Mouse (Mus musculus) hindbrain, embryonic 13.5 days (tissue): ENCODE data around the gene Hpcal1. TPM values are rescaled to one million over a fixed set of nuclear protein-coding genes. Genes with fewer than 3 reads are reported as not detected.

Experiments
- ATAC-seq: fragments of 200-750 bp; cut with Nextera tagmentation; 2 replicates; pipeline ENCODE4 v1.8.0; 2017; ENCODE audit warnings: moderate TSS enrichment; ENCODE audit not compliant: low FRiP score
- H3K27ac ChIP-seq: fragments of 300-500 bp; sonication (generic); 2 replicates; pipeline ENCODE4 v1.5.1; 2015; ENCODE audit warnings: inconsistent platforms, mild to moderate bottlenecking, moderate library complexity
- H3K27me3 ChIP-seq: fragments of 300-500 bp; sonication (generic); 2 replicates; pipeline ENCODE4 v1.6.1; 2015; ENCODE audit warnings: mild to moderate bottlenecking, inconsistent platforms
- H3K36me3 ChIP-seq: fragments of 300-500 bp; sonication (generic); 2 replicates; pipeline ENCODE4 v1.6.1; 2015; ENCODE audit warnings: mild to moderate bottlenecking, inconsistent platforms
- H3K4me1 ChIP-seq: fragments of 300-500 bp; sonication (generic); replicated peaks from 2 replicates; pipeline ENCODE4 v1.6.1; 2015; ENCODE audit warnings: inconsistent platforms
- H3K4me2 ChIP-seq: fragments of 300-500 bp; sonication (generic); 2 replicates; pipeline ENCODE4 v1.6.1; 2015; ENCODE audit warnings: inconsistent platforms, mild to moderate bottlenecking, moderate library complexity
- H3K4me3 ChIP-seq: fragments of 300-500 bp; sonication (generic); 2 replicates; pipeline ENCODE4 v1.5.1; 2015; ENCODE audit warnings: mild to moderate bottlenecking, inconsistent platforms
- H3K9ac ChIP-seq: fragments of 300-500 bp; sonication (generic); 2 replicates; pipeline ENCODE4 v1.6.1; 2015; ENCODE audit warnings: mild to moderate bottlenecking, inconsistent platforms
- H3K9me3 ChIP-seq: fragments of 300-500 bp; sonication (generic); 2 replicates; pipeline ENCODE4 v1.6.1; 2016; ENCODE audit warnings: inconsistent platforms
- WGBS: fragments of 180-500 bp; shearing (Covaris S2); methylation state at CpG from one replicate; pipeline ENCODE4 v1.1.7; 2015; 5-methylcytosine and 5-hydroxymethylcytosine counted together
- polyA plus RNA-seq: library from polyadenylated mRNA; unstranded; fragments of >200 nt; fragmentation: Nextera tagmentation; extraction: Ambion mirVana; gene quantifications from 2 replicates; pipeline ENCODE4 v1.2.1, GENCODE M21; 2015

The Hpcal1 gene
- polyA plus RNA-seq, 1 experiment from 2014 or later, result 79.9 TPM

GRCm38 (mm10) chr12:17703866-17704265, 13.2 kb downstream of the Hpcal1 start:
- Histone ChIP-seq H3K27ac (no peak overlapping the region), H3K4me1 (peaks cover 35% of the 10 kb centered on the region), H3K4me2 (no peak overlapping the region), H3K36me3 (no peaks in the 10 kb centered on the region), H3K9me3 (no peaks in the 10 kb centered on the region), H3K9ac (no peak overlapping the region), H3K4me3 (no peak overlapping the region), H3K27me3 (no peaks in the 10 kb centered on the region)
- 97% methylated on average over 3 of the region's 3 CpGs for WGBS
- ATAC-seq, result no peak

GRCm38 (mm10) chr12:17707472-17707871, 16.8 kb downstream of the Hpcal1 start:
- Histone ChIP-seq H3K9me3 (no peaks in the 10 kb centered on the region), H3K27me3 (no peaks in the 10 kb centered on the region), H3K4me2 (no peak overlapping the region), H3K9ac (no peak overlapping the region), H3K36me3 (no peaks in the 10 kb centered on the region), H3K27ac (no peak overlapping the region), H3K4me1 (peaks cover 35% of the 10 kb centered on the region), H3K4me3 (no peak overlapping the region)
- ATAC-seq, result no peak

DNA sequence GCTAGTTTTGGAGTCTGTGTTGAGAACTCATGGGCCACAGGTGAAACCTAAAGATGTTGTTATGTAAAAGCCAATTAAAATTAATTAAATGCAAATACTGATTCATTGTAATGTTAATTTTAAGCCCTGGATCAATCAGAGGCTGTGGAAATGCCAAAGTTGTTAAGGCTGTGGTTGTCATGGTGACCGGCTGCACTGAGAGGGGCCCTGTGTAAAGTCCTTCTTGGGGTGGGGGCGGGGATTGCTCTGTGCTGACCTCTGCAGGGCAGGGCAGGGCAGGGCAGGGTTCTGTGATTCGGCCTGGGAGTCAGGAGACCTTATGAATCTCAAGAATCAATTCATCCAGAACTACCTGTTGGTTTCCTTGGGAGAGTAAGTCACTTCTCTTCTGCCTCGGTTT, 18.8 kb downstream of the Hpcal1 start:
- Histone ChIP-seq H3K4me3 (no peak overlapping the region), H3K9ac (no peak overlapping the region), H3K36me3 (no peaks in the 10 kb centered on the region), H3K9me3 (no peaks in the 10 kb centered on the region), H3K27me3 (no peaks in the 10 kb centered on the region), H3K4me1 (peaks cover 41% of the 10 kb centered on the region), H3K4me2 (no peak overlapping the region), H3K27ac (no peak overlapping the region)
- ATAC-seq, result no peak
- WGBS, result 17% methylated on average over 4 of the region's 4 CpGs

GRCm38 (mm10) chr12:17709926-17710746, 19.5 kb downstream of the Hpcal1 start:
- no peak overlapping the region for H3K4me2 ChIP-seq
- no peaks in the 10 kb centered on the region for H3K27me3 ChIP-seq
- H3K4me1 ChIP-seq, result peaks cover 41% of the 10 kb centered on the region
- H3K9me3 ChIP-seq, result no peaks in the 10 kb centered on the region
- ATAC-seq, result peak; percentile 23; the same call in 1 of the 2 replicates
- H3K27ac ChIP-seq, result 0 out of 2 replicates have a peak overlapping the region, but pooled peaks have one; percentile 55
- H3K4me3 ChIP-seq, result no peak overlapping the region
- H3K9ac ChIP-seq, result no peak overlapping the region
- WGBS, result 77% methylated on average over 17 of the region's 17 CpGs
- no peaks in the 10 kb centered on the region for H3K36me3 ChIP-seq

DNA sequence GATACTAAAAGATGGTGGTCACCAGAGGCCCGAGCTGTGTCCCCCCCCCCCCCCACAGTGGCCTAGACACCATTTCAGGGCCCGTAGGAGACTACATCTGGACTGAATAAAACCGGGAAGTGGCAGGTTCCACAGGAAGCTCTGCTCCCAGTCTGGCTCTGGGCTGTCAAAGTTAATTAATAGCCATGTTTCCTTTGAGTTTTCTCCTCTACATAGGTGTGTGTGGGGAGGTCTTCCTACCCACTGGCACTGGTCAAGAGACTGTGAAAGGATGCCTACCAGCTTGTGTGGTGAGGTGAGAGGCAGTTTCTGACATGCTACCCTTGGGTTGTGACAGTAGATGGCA, 20.1 kb downstream of the Hpcal1 start:
- Histone ChIP-seq H3K9me3 (no peaks in the 10 kb centered on the region), H3K4me3 (no peak overlapping the region), H3K4me1 (peaks cover 41% of the 10 kb centered on the region), H3K36me3 (no peaks in the 10 kb centered on the region), H3K27ac (no peak overlapping the region), H3K27me3 (no peaks in the 10 kb centered on the region), H3K4me2 (no peak overlapping the region), H3K9ac (no peak overlapping the region)
- 57% methylated on average over 3 of the region's 3 CpGs for WGBS
- ATAC-seq, result no peak; the same call in 1 of the 2 replicates

- H3K27ac ChIP-seq, result no peak overlapping the region
- H3K4me3 ChIP-seq, result no peak overlapping the region
- H3K27me3 ChIP-seq, result no peaks in the 10 kb centered on the region
- no peak overlapping the region for H3K4me2 ChIP-seq
- no peaks in the 10 kb centered on the region for H3K9me3 ChIP-seq
- 79% methylated on average over 6 of the region's 6 CpGs for WGBS
- no peaks in the 10 kb centered on the region for H3K36me3 ChIP-seq
- H3K9ac ChIP-seq, result no peak overlapping the region
- peaks cover 41% of the 10 kb centered on the region for H3K4me1 ChIP-seq
- ATAC-seq, result no peak
These were observed 21.2 kb downstream of the Hpcal1 start for GRCm38 (mm10) chr12:17711731-17712388.

- ATAC-seq, result no peak
- H3K27me3 ChIP-seq, result no peaks in the 10 kb centered on the region
- no peak overlapping the region for H3K27ac ChIP-seq
- 35% methylated on average over 1 of the region's 1 CpGs for WGBS
- no peaks in the 10 kb centered on the region for H3K9me3 ChIP-seq
- H3K4me3 ChIP-seq, result no peak overlapping the region
- H3K4me2 ChIP-seq, result no peak overlapping the region
- no peak overlapping the region for H3K9ac ChIP-seq
- peaks cover 41% of the 10 kb centered on the region for H3K4me1 ChIP-seq
- H3K36me3 ChIP-seq, result no peaks in the 10 kb centered on the region
These were observed 21.9 kb downstream of the Hpcal1 start for GRCm38 (mm10) chr12:17712571-17712970.

DNA sequence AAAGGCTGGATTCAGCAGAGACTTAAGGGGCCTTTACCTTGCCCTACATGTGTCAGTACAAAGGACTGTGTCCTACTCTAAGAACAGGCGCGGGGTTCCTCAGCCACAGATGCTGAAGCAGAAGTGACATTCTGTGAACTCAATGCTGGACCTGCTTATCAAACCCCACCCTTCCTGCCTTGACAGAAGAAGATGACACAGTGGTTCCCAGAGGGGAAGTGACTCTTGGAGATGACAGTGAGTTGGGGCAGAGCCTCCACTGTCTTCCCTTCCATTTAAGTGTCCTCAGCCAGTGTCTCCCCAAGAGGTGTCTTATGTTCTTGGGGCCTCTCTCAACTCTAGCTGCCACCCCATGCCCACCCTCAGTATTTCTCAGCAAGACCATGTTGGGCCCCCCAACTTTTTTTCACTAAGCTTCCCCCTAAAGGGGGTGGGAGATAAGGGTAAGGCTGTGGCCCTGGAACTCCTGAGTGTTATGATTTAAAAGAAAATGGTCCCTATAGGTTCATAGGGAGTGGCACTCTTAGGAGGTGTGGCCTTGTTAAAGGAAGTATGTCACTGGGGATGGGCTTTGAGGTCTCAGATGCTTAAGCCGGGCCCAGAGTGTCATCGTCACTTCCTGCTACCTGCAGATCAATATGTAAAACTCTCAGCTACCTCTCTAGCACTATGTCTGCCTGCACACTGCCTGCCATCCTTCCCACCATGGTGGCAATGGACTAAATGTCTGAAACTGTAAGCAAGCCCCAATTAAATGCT, 25.2 kb downstream of the Hpcal1 start:
- no peak for ATAC-seq
- H3K4me1 ChIP-seq, result peaks cover 19% of the 10 kb centered on the region; the same call in 1 of the 2 replicates
- H3K36me3 ChIP-seq, result no peaks in the 10 kb centered on the region
- no peak overlapping the region for H3K27ac ChIP-seq
- H3K9ac ChIP-seq, result no peak overlapping the region
- no peak overlapping the region for H3K4me2 ChIP-seq
- WGBS, result 93% methylated on average over 4 of the region's 4 CpGs
- H3K27me3 ChIP-seq, result no peaks in the 10 kb centered on the region
- H3K4me3 ChIP-seq, result no peak overlapping the region
- no peaks in the 10 kb centered on the region for H3K9me3 ChIP-seq

- no peak overlapping the region for H3K4me2 ChIP-seq
- WGBS, result 100% methylated on average over 1 of the region's 1 CpGs
- no peaks in the 10 kb centered on the region for H3K9me3 ChIP-seq
- no peaks in the 10 kb centered on the region for H3K36me3 ChIP-seq
- no peak overlapping the region for H3K27ac ChIP-seq
- ATAC-seq, result no peak
- no peaks in the 10 kb centered on the region for H3K27me3 ChIP-seq
- no peak overlapping the region for H3K4me3 ChIP-seq
- H3K4me1 ChIP-seq, result peaks cover 9% of the 10 kb centered on the region; the same call in 1 of the 2 replicates
- H3K9ac ChIP-seq, result no peak overlapping the region
These were observed 26.6 kb downstream of the Hpcal1 start for GRCm38 (mm10) chr12:17717257-17717656.

DNA sequence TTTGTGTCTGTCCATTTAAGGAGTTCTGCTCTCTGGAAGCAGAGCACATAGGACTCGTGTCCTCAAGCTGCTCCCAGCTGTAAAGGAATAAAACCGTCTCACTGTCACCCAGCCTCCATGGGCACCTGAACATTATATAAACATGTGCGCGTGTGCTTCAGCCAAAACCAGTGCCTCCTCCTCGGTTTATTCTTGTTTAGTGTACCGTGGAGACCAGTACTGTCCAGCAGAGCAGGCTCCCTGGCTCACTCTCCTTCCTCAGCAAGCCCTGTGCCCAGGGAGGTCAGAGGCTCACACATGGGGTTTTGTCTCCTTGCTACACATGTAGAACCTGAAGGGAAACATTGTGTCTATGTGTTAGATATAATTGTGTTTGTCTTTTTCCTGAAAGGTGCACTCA, 27.5 kb downstream of the Hpcal1 start:
- Histone ChIP-seq H3K4me1 (peaks cover 2% of the 10 kb centered on the region; the same call in 1 of the 2 replicates), H3K4me2 (no peak overlapping the region), H3K27ac (no peak overlapping the region), H3K9me3 (no peaks in the 10 kb centered on the region), H3K9ac (no peak overlapping the region), H3K4me3 (no peak overlapping the region), H3K27me3 (no peaks in the 10 kb centered on the region), H3K36me3 (no peaks in the 10 kb centered on the region)
- ATAC-seq, result no peak
- 82% methylated on average over 6 of the region's 6 CpGs for WGBS

GRCm38 (mm10) chr12:17721058-17721457, 30.4 kb downstream of the Hpcal1 start:
- Histone ChIP-seq H3K4me3 (no peak overlapping the region), H3K27me3 (no peaks in the 10 kb centered on the region), H3K9ac (no peak overlapping the region), H3K4me2 (no peak overlapping the region), H3K9me3 (no peaks in the 10 kb centered on the region), H3K36me3 (no peaks in the 10 kb centered on the region), H3K4me1 (peaks cover 13% of the 10 kb centered on the region), H3K27ac (no peak overlapping the region)
- no peak for ATAC-seq

- Histone ChIP-seq H3K27me3 (no peaks in the 10 kb centered on the region), H3K36me3 (no peaks in the 10 kb centered on the region), H3K9ac (no peak overlapping the region), H3K4me2 (no peak overlapping the region), H3K4me1 (peaks cover 28% of the 10 kb centered on the region), H3K4me3 (no peak overlapping the region), H3K27ac (no peak overlapping the region), H3K9me3 (no peaks in the 10 kb centered on the region)
- WGBS, result 96% methylated on average over 13 of the region's 13 CpGs
- ATAC-seq, result no peak
These were observed 32.0 kb downstream of the Hpcal1 start for GRCm38 (mm10) chr12:17722452-17723181.
